Comparison of ENCODE assay signal across 8 mouse cellular contexts in the genomic region with DNA sequence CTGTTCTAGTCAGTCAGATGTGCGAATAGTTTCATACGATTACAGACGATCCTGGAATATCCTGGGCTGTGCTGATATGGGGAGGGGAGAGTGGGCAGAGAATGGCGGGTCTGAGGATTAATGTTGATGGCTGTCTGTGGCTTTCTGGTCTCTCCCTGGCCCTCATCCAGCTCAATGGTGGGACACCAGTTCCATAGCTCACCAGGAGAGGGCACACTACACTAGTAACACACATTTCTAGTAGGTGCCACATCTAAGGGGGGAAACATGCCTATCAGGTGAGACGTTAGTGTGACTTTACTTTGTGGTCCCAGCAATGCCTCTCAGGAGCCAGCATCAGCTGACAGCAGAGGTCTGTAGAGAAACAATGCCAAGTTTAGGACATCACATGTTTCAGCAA.
DNase-seq lines count a peak whose midpoint lies in the region; ATAC-seq and TF ChIP-seq lines count a peak whose summit lies in the region.

No protein-coding gene starts in this region.

- H3K9ac ChIP-seq in heart, postnatal 0 days (replicated peaks; ENCODE audit: low read depth, low read length), result no peak overlapping the region
- no peak overlapping the region for H3K9ac ChIP-seq in stomach, postnatal 0 days (ENCODE audit: low read length)
- no peak overlapping the region for H3K9ac ChIP-seq in heart, embryonic 12.5 days

- no peaks in the 10 kb centered on the region for H3K27me3 ChIP-seq in heart, postnatal 0 days (ENCODE audit: control insufficient read depth, insufficient read depth, low read length)
- H3K27me3 ChIP-seq in stomach, postnatal 0 days (ENCODE audit: control insufficient read depth, insufficient read depth, low read length), result no peaks in the 10 kb centered on the region
- H3K27me3 ChIP-seq in heart, embryonic 12.5 days (replicated peaks), result no peaks in the 10 kb centered on the region

- no peak overlapping the region for H3K4me3 ChIP-seq in heart, postnatal 0 days (ENCODE audit: low read depth, low read length)
- H3K4me3 ChIP-seq in stomach, postnatal 0 days (ENCODE audit: low read depth, low read length), result no peak overlapping the region
- no peak overlapping the region for H3K4me3 ChIP-seq in heart, embryonic 12.5 days

- ATAC-seq in heart, postnatal 0 days (ENCODE audit: insufficient read depth, low read depth), result no peak
- ATAC-seq in stomach, postnatal 0 days (ENCODE audit: low FRiP score, low TSS enrichment), result no peak
- no peak for ATAC-seq in heart, embryonic 12.5 days (ENCODE audit: insufficient number of reproducible peaks, low FRiP score)

- 49% methylated on average over 5 of the region's 5 CpGs for WGBS in heart, postnatal 0 days
- WGBS in stomach, postnatal 0 days, result 59% methylated on average over 5 of the region's 5 CpGs
- WGBS in heart, embryonic 12.5 days, result 46% methylated on average over 5 of the region's 5 CpGs

- H3K36me3 ChIP-seq in heart, postnatal 0 days (replicated peaks; ENCODE audit: control insufficient read depth, insufficient read depth, low read length), result no peaks in the 10 kb centered on the region
- no peaks in the 10 kb centered on the region for H3K36me3 ChIP-seq in stomach, postnatal 0 days (ENCODE audit: control insufficient read depth, insufficient read depth, low read length)
- H3K36me3 ChIP-seq in heart, embryonic 12.5 days, result no peaks in the 10 kb centered on the region

- no peak for DNase-seq in heart, postnatal 0 days (ENCODE audit: low spot score)
- no peak for DNase-seq in heart, adult 9 months (ENCODE audit: low spot score in 2 of 2)
- DNase-seq in right cerebral cortex, postnatal 4 days, result peak; percentile 17
- no peak for DNase-seq in right cerebral cortex, postnatal 25 days
- peak; percentile 45 to 55 for DNase-seq in adrenal gland, postnatal 36 days
- peak; percentile 50 to 55 for DNase-seq in kidney, postnatal 4 days
- peak; percentile 36 for DNase-seq in stomach, postnatal 0 days (ENCODE audit: low spot score)

- H3K27ac ChIP-seq in heart, postnatal 0 days (ENCODE audit: low read depth), result no peak overlapping the region
- H3K27ac ChIP-seq in stomach, postnatal 0 days (replicated peaks), result no peak overlapping the region
- no peak overlapping the region for H3K27ac ChIP-seq in heart, embryonic 12.5 days (ENCODE audit: poor library complexity, severe bottlenecking)

- H3K4me2 ChIP-seq in heart, postnatal 0 days (ENCODE audit: low read depth, low read length), result no peak overlapping the region
- no peak overlapping the region for H3K4me2 ChIP-seq in stomach, postnatal 0 days (replicated peaks; ENCODE audit: low read depth)
- H3K4me2 ChIP-seq in heart, embryonic 12.5 days, result no peak overlapping the region

- H3K4me1 ChIP-seq in heart, postnatal 0 days (ENCODE audit: control insufficient read depth, insufficient read depth), result no peaks in the 10 kb centered on the region
- H3K4me1 ChIP-seq in stomach, postnatal 0 days (replicated peaks; ENCODE audit: control insufficient read depth, insufficient read depth), result no peaks in the 10 kb centered on the region
- H3K4me1 ChIP-seq in heart, embryonic 12.5 days (replicated peaks), result no peaks in the 10 kb centered on the region

- TF ChIP-seq CTCF in heart, postnatal 0 days (IDR thresholded peaks at IDR 0.05; ENCODE audit: low read depth), result peak; percentile 46
- peak; percentile 65 for TF ChIP-seq CTCF in stomach, postnatal 0 days (IDR thresholded peaks at IDR 0.05; ENCODE audit: low read depth)

- H3K9me3 ChIP-seq in heart, postnatal 0 days (replicated peaks; ENCODE audit: control insufficient read depth, low read length), result no peaks in the 10 kb centered on the region
- no peaks in the 10 kb centered on the region for H3K9me3 ChIP-seq in stomach, postnatal 0 days (ENCODE audit: control insufficient read depth, low read length)
- no peaks in the 10 kb centered on the region for H3K9me3 ChIP-seq in heart, embryonic 12.5 days (replicated peaks)

- TF ChIP-seq EP300 in heart, postnatal 0 days (IDR thresholded peaks at IDR 0.05; ENCODE audit: low read depth), result no peak
- no peak for TF ChIP-seq EP300 in stomach, postnatal 0 days (optimal IDR thresholded peaks at IDR 0.05)

Comparison
In these comparisons a context has a peak if more than half of its experiments do, and no peak if none do; other contexts are left out.
1. DNase-seq: peak in right cerebral cortex, postnatal 4 days (single experiment), adrenal gland, postnatal 36 days (2 of 2), kidney, postnatal 4 days (2 of 2) and stomach, postnatal 0 days (single experiment); none in heart, postnatal 0 days (single experiment), heart, adult 9 months (0 of 2) and right cerebral cortex, postnatal 25 days (single experiment).